Mouse (Mus musculus): ENCODE results near the gene Myo16. TPM values are rescaled to one million over a fixed set of nuclear protein-coding genes. Genes with fewer than 3 reads are reported as not detected.

The Myo16 gene
- 1 to 10 TPM; 1.1 to 1.3 TPM for total RNA-seq (2021)
- long read RNA-seq, experiment 1, result 0 reads
- long read RNA-seq, experiment 2, result 0 reads

- no peak for DNase-seq (ENCODE audit: low spot score in 2 of 2)
Observed at GRCm38 (mm10) chr8:10153611-10154438, at the start of gene Myo16. Gene Myo16 (plus strand): TSS chr8:10153911.

- no peak for DNase-seq (ENCODE audit: low spot score in 2 of 2)
Observed at GRCm38 (mm10) chr8:10108516-10109271, 45.0 kb upstream of the Myo16 start.

GRCm38 (mm10) chr8:10122749-10123148, 31.0 kb upstream of the Myo16 start:
- DNase-seq (ENCODE audit: low spot score in 2 of 2), result no peak

GRCm38 (mm10) chr8:10123412-10123811, 30.3 kb upstream of the Myo16 start:
- DNase-seq (ENCODE audit: low spot score in 2 of 2), result no peak

GRCm38 (mm10) chr8:10125684-10126083, 28.0 kb upstream of the Myo16 start:
- DNase-seq (ENCODE audit: low spot score in 2 of 2), result no peak

GRCm38 (mm10) chr8:10130513-10131414, 22.9 kb upstream of the Myo16 start:
- no peak for DNase-seq (ENCODE audit: low spot score in 2 of 2)

- DNase-seq (ENCODE audit: low spot score in 2 of 2), result no peak
Observed at GRCm38 (mm10) chr8:10139536-10139935, 14.2 kb upstream of the Myo16 start.

- DNase-seq (ENCODE audit: low spot score in 2 of 2), result no peak
Observed at GRCm38 (mm10) chr8:10143961-10144360, 9.8 kb upstream of the Myo16 start.

- no peak for DNase-seq (ENCODE audit: low spot score in 2 of 2)
Observed at GRCm38 (mm10) chr8:10151692-10152247, 1.9 kb upstream of the Myo16 start.

- DNase-seq (ENCODE audit: low spot score in 2 of 2), result no peak
Observed at GRCm38 (mm10) chr8:10154439-10154745, 681 bp downstream of the Myo16 start.

- DNase-seq (ENCODE audit: low spot score in 2 of 2), result no peak
Observed at GRCm38 (mm10) chr8:10155075-10155474, 1.4 kb downstream of the Myo16 start.

GRCm38 (mm10) chr8:10161106-10161505, 7.4 kb downstream of the Myo16 start:
- no peak for DNase-seq (ENCODE audit: low spot score in 2 of 2)

GRCm38 (mm10) chr8:10164959-10165358, 11.2 kb downstream of the Myo16 start:
- DNase-seq (ENCODE audit: low spot score in 2 of 2), result no peak

GRCm38 (mm10) chr8:10168326-10168725, 14.6 kb downstream of the Myo16 start:
- no peak for DNase-seq (ENCODE audit: low spot score in 2 of 2)

GRCm38 (mm10) chr8:10169894-10170293, 16.2 kb downstream of the Myo16 start:
- no peak for DNase-seq (ENCODE audit: low spot score in 2 of 2)

- no peak for DNase-seq (ENCODE audit: low spot score in 2 of 2)
Observed at GRCm38 (mm10) chr8:10171321-10171720, 17.6 kb downstream of the Myo16 start.

GRCm38 (mm10) chr8:10172278-10172677, 18.6 kb downstream of the Myo16 start:
- no peak for DNase-seq (ENCODE audit: low spot score in 2 of 2)

GRCm38 (mm10) chr8:10173033-10173747, 19.5 kb downstream of the Myo16 start:
- DNase-seq (ENCODE audit: low spot score in 2 of 2), result no peak

GRCm38 (mm10) chr8:10174201-10174840, 20.6 kb downstream of the Myo16 start:
- no peak for DNase-seq (ENCODE audit: low spot score in 2 of 2)

All from adrenal gland, postnatal 4 days (tissue).